ENCODE assay signal across 8 mouse cellular contexts in genomic region chr4:126095622-126096430, GRCm38 (mm10). TPM values are rescaled to one million over a fixed set of nuclear protein-coding genes. Genes with fewer than 3 reads are reported as not detected.
DNase-seq lines count a peak whose midpoint lies in the region; ATAC-seq and TF ChIP-seq lines count a peak whose summit lies in the region.
"Not testable (repeated sequence)": the region's sequence is repeated elsewhere in the genome, so short reads cannot be mapped to it uniquely, and the experiment has no call there.

No protein-coding gene starts in this region.

- H3K27me3 ChIP-seq in E14TG2a.4 (ENCODE audit: insufficient read depth, low read length); embryonic facial prominence, embryonic 15.5 days; heart, embryonic 10.5 days (ENCODE audit: insufficient read depth, poor library complexity, severe bottlenecking); hindbrain, embryonic 13.5 days; kidney, postnatal 0 days (ENCODE audit: insufficient read depth, low read length); liver, embryonic 15.5 days; midbrain, embryonic 13.5 days; stomach, embryonic 16.5 days (ENCODE audit: control insufficient read depth, insufficient read depth, low read length): not testable (repeated sequence)

- H3K4me3 ChIP-seq in E14TG2a.4 (replicated peaks; ENCODE audit: low read length); hindbrain, embryonic 13.5 days; kidney, postnatal 0 days (replicated peaks; ENCODE audit: low read depth, low read length); midbrain, embryonic 13.5 days (replicated peaks): not testable (repeated sequence)
- peak overlapping the region; percentile 62 for H3K4me3 ChIP-seq in embryonic facial prominence, embryonic 15.5 days (replicated peaks)
- H3K4me3 ChIP-seq in heart, embryonic 10.5 days, result peak overlapping the region; percentile 74
- peak overlapping the region; percentile 79 for H3K4me3 ChIP-seq in liver, embryonic 15.5 days (replicated peaks)
- H3K4me3 ChIP-seq in stomach, embryonic 16.5 days (replicated peaks; ENCODE audit: low read length), result peak overlapping the region; percentile 69

- H3K4me2 ChIP-seq in embryonic facial prominence, embryonic 15.5 days (replicated peaks), result peak overlapping the region; percentile 62; the same call in 1 of the 2 replicates
- peak overlapping the region; percentile 62 for H3K4me2 ChIP-seq in hindbrain, embryonic 13.5 days
- H3K4me2 ChIP-seq in kidney, postnatal 0 days (ENCODE audit: low read length), result peak overlapping the region; percentile 72
- peak overlapping the region; percentile 90 for H3K4me2 ChIP-seq in liver, embryonic 15.5 days
- H3K4me2 ChIP-seq in midbrain, embryonic 13.5 days (replicated peaks), result peak overlapping the region; percentile 57; the same call in 1 of the 2 replicates
- not testable (repeated sequence) for H3K4me2 ChIP-seq in stomach, embryonic 16.5 days (ENCODE audit: low read depth, low read length)

- not testable (repeated sequence) for H3K27ac ChIP-seq in embryonic facial prominence, embryonic 15.5 days (replicated peaks); heart, embryonic 10.5 days; kidney, postnatal 0 days; liver, embryonic 15.5 days (replicated peaks); stomach, embryonic 16.5 days (ENCODE audit: low read length)
- peak overlapping the region; percentile 88 for H3K27ac ChIP-seq in hindbrain, embryonic 13.5 days
- peak overlapping the region; percentile 78; the same call in 1 of the 2 replicates for H3K27ac ChIP-seq in midbrain, embryonic 13.5 days

- TF ChIP-seq CTCF in E14TG2a.4 (conservative IDR thresholded peaks at IDR 0.05; ENCODE audit: low read length), result 0 out of 2 replicates have a peak, but pooled peaks have one; percentile 2
- TF ChIP-seq CTCF in kidney, postnatal 0 days (IDR thresholded peaks at IDR 0.05; ENCODE audit: low read depth), result peak; percentile 35; the same call in 1 of the 2 replicates

- not testable (repeated sequence) for DNase-seq in heart, embryonic 10.5 days (ENCODE audit: low spot score); kidney, postnatal 0 days (ENCODE audit: low spot score)

- not testable (repeated sequence) for ATAC-seq in embryonic facial prominence, embryonic 15.5 days (ENCODE audit: insufficient number of reproducible peaks, low FRiP score, low TSS enrichment, low read depth); kidney, postnatal 0 days (replicated peaks; ENCODE audit: low FRiP score, low read depth); liver, embryonic 15.5 days (ENCODE audit: insufficient read depth); stomach, embryonic 16.5 days (ENCODE audit: insufficient read depth, low FRiP score)
- ATAC-seq in hindbrain, embryonic 13.5 days (ENCODE audit: low FRiP score), result 0 out of 2 replicates have a peak, but pooled peaks have one; percentile 9
- ATAC-seq in midbrain, embryonic 13.5 days, result peak; percentile 22; the same call in 1 of the 2 replicates

- 51% methylated on average over 14 of the region's 14 CpGs for WGBS in embryonic facial prominence, embryonic 15.5 days
- 52% methylated on average over 14 of the region's 14 CpGs for WGBS in heart, embryonic 10.5 days
- 61% methylated on average over 14 of the region's 14 CpGs for WGBS in hindbrain, embryonic 13.5 days
- 56% methylated on average over 14 of the region's 14 CpGs for WGBS in kidney, postnatal 0 days
- 51% methylated on average over 14 of the region's 14 CpGs for WGBS in liver, embryonic 15.5 days (ENCODE audit: insufficient replicate concordance)
- 58% methylated on average over 14 of the region's 14 CpGs for WGBS in midbrain, embryonic 13.5 days
- 57% methylated on average over 14 of the region's 14 CpGs for WGBS in stomach, embryonic 16.5 days

- H3K9ac ChIP-seq in embryonic facial prominence, embryonic 15.5 days; hindbrain, embryonic 13.5 days; kidney, postnatal 0 days (ENCODE audit: low read depth, low read length); midbrain, embryonic 13.5 days (replicated peaks); stomach, embryonic 16.5 days (ENCODE audit: low read length): not testable (repeated sequence)
- 0 out of 2 replicates have a peak overlapping the region, but pooled peaks have one; percentile 69 for H3K9ac ChIP-seq in liver, embryonic 15.5 days

- H3K36me3 ChIP-seq in E14TG2a.4 (ENCODE audit: insufficient read depth, low read length), result peaks cover 34% of the 10 kb centered on the region
- 0 out of 2 replicates have a peak, but pooled peaks cover 12% of the 10 kb centered on the region for H3K36me3 ChIP-seq in embryonic facial prominence, embryonic 15.5 days
- peaks cover 19% of the 10 kb centered on the region for H3K36me3 ChIP-seq in heart, embryonic 10.5 days
- not testable (repeated sequence) for H3K36me3 ChIP-seq in hindbrain, embryonic 13.5 days; kidney, postnatal 0 days (ENCODE audit: insufficient read depth, low read length); midbrain, embryonic 13.5 days; stomach, embryonic 16.5 days (ENCODE audit: control insufficient read depth, insufficient read depth, low read length)
- peaks cover 11% of the 10 kb centered on the region for H3K36me3 ChIP-seq in liver, embryonic 15.5 days (replicated peaks)

- H3K4me1 ChIP-seq in E14TG2a.4 (replicated peaks; ENCODE audit: low read depth, low read length), result peaks cover 40% of the 10 kb centered on the region
- peaks cover 25% of the 10 kb centered on the region for H3K4me1 ChIP-seq in embryonic facial prominence, embryonic 15.5 days
- H3K4me1 ChIP-seq in heart, embryonic 10.5 days, result peaks cover 30% of the 10 kb centered on the region
- H3K4me1 ChIP-seq in hindbrain, embryonic 13.5 days (replicated peaks), result peaks cover 23% of the 10 kb centered on the region
- H3K4me1 ChIP-seq in kidney, postnatal 0 days (replicated peaks; ENCODE audit: insufficient read depth, low read length), result not testable (repeated sequence)
- peaks cover 42% of the 10 kb centered on the region for H3K4me1 ChIP-seq in liver, embryonic 15.5 days (replicated peaks)
- peaks cover 20% of the 10 kb centered on the region; the same call in 1 of the 2 replicates for H3K4me1 ChIP-seq in midbrain, embryonic 13.5 days (replicated peaks)
- H3K4me1 ChIP-seq in stomach, embryonic 16.5 days (ENCODE audit: control insufficient read depth, insufficient read depth, low read length), result peaks cover 13% of the 10 kb centered on the region

- H3K9me3 ChIP-seq in E14TG2a.4 (ENCODE audit: low read length); embryonic facial prominence, embryonic 15.5 days (replicated peaks); heart, embryonic 10.5 days; hindbrain, embryonic 13.5 days; kidney, postnatal 0 days (replicated peaks; ENCODE audit: low read length); liver, embryonic 15.5 days (replicated peaks); midbrain, embryonic 13.5 days; stomach, embryonic 16.5 days (replicated peaks; ENCODE audit: control insufficient read depth, low read length): not testable (repeated sequence)

RNA-seq across cellular contexts. Expression of gene Lsm10, which starts 0.6 kb away (rescaled TPM):
- polyA plus RNA-seq in embryonic facial prominence, embryonic 15.5 days (2015; fragmentation: Nextera tagmentation; extraction: Ambion mirVana), result 55.4 and 60.6 TPM in 2 replicates
- polyA plus RNA-seq in heart, embryonic 10.5 days (2016; fragmentation: Nextera tagmentation; extraction: Ambion mirVana), result 47.5 and 47.7 TPM in 2 replicates
- polyA plus RNA-seq in hindbrain, embryonic 13.5 days (2015; fragmentation: Nextera tagmentation; extraction: Ambion mirVana), result 47.5 and 47.9 TPM in 2 replicates
- polyA plus RNA-seq in kidney, postnatal 0 days (2015; fragmentation: Nextera tagmentation; extraction: Ambion mirVana), result 58.5 and 59.0 TPM in 2 replicates
- polyA plus RNA-seq in liver, embryonic 15.5 days (2015; fragmentation: Nextera tagmentation; extraction: Ambion mirVana), result 25.5 and 26.7 TPM in 2 replicates
- 45.9 and 52.1 TPM in 2 replicates for polyA plus RNA-seq in midbrain, embryonic 13.5 days (2015; fragmentation: Nextera tagmentation; extraction: Ambion mirVana)
- polyA plus RNA-seq in stomach, embryonic 16.5 days (2015; fragmentation: Nextera tagmentation; extraction: Ambion mirVana), result 49.4 and 52.4 TPM in 2 replicates

RNA-seq across cellular contexts. Expression of gene Stk40, which starts 7.9 kb away (rescaled TPM):
- polyA plus RNA-seq in embryonic facial prominence, embryonic 15.5 days (2015; fragmentation: Nextera tagmentation; extraction: Ambion mirVana), result 37.4 and 38.7 TPM in 2 replicates
- 37.7 and 39.0 TPM in 2 replicates for polyA plus RNA-seq in heart, embryonic 10.5 days (2016; fragmentation: Nextera tagmentation; extraction: Ambion mirVana)
- 35.1 and 35.5 TPM in 2 replicates for polyA plus RNA-seq in hindbrain, embryonic 13.5 days (2015; fragmentation: Nextera tagmentation; extraction: Ambion mirVana)
- 27.1 and 28.7 TPM in 2 replicates for polyA plus RNA-seq in kidney, postnatal 0 days (2015; fragmentation: Nextera tagmentation; extraction: Ambion mirVana)
- 13.1 and 15.5 TPM in 2 replicates for polyA plus RNA-seq in liver, embryonic 15.5 days (2015; fragmentation: Nextera tagmentation; extraction: Ambion mirVana)
- 35.7 and 37.0 TPM in 2 replicates for polyA plus RNA-seq in midbrain, embryonic 13.5 days (2015; fragmentation: Nextera tagmentation; extraction: Ambion mirVana)
- 28.4 and 29.6 TPM in 2 replicates for polyA plus RNA-seq in stomach, embryonic 16.5 days (2015; fragmentation: Nextera tagmentation; extraction: Ambion mirVana)

RNA-seq across cellular contexts. Expression of gene Oscp1, which starts 37.5 kb away (rescaled TPM):
- 23.3 and 32.0 TPM in 2 replicates for polyA plus RNA-seq in embryonic facial prominence, embryonic 15.5 days (2015; fragmentation: Nextera tagmentation; extraction: Ambion mirVana)
- 8.2 and 9.1 TPM in 2 replicates for polyA plus RNA-seq in heart, embryonic 10.5 days (2016; fragmentation: Nextera tagmentation; extraction: Ambion mirVana)
- polyA plus RNA-seq in hindbrain, embryonic 13.5 days (2015; fragmentation: Nextera tagmentation; extraction: Ambion mirVana), result 33.1 and 35.1 TPM in 2 replicates
- polyA plus RNA-seq in kidney, postnatal 0 days (2015; fragmentation: Nextera tagmentation; extraction: Ambion mirVana), result 13.6 and 16.2 TPM in 2 replicates
- 1.6 and 1.9 TPM in 2 replicates for polyA plus RNA-seq in liver, embryonic 15.5 days (2015; fragmentation: Nextera tagmentation; extraction: Ambion mirVana)
- polyA plus RNA-seq in midbrain, embryonic 13.5 days (2015; fragmentation: Nextera tagmentation; extraction: Ambion mirVana), result 35.5 and 36.2 TPM in 2 replicates
- polyA plus RNA-seq in stomach, embryonic 16.5 days (2015; fragmentation: Nextera tagmentation; extraction: Ambion mirVana), result 10.1 and 12.5 TPM in 2 replicates

RNA-seq across cellular contexts. Expression of gene Mrps15, which starts 49.1 kb away (rescaled TPM):
- polyA plus RNA-seq in embryonic facial prominence, embryonic 15.5 days (2015; fragmentation: Nextera tagmentation; extraction: Ambion mirVana), result 128 and 137 TPM in 2 replicates
- polyA plus RNA-seq in heart, embryonic 10.5 days (2016; fragmentation: Nextera tagmentation; extraction: Ambion mirVana), result 142 and 157 TPM in 2 replicates
- polyA plus RNA-seq in hindbrain, embryonic 13.5 days (2015; fragmentation: Nextera tagmentation; extraction: Ambion mirVana), result 131 and 136 TPM in 2 replicates
- polyA plus RNA-seq in kidney, postnatal 0 days (2015; fragmentation: Nextera tagmentation; extraction: Ambion mirVana), result 131 and 134 TPM in 2 replicates
- polyA plus RNA-seq in liver, embryonic 15.5 days (2015; fragmentation: Nextera tagmentation; extraction: Ambion mirVana), result 68.1 and 74.3 TPM in 2 replicates
- polyA plus RNA-seq in midbrain, embryonic 13.5 days (2015; fragmentation: Nextera tagmentation; extraction: Ambion mirVana), result 122 and 130 TPM in 2 replicates
- 114 and 131 TPM in 2 replicates for polyA plus RNA-seq in stomach, embryonic 16.5 days (2015; fragmentation: Nextera tagmentation; extraction: Ambion mirVana)

RNA-seq across cellular contexts. Expression of gene Eva1b, which starts 51.7 kb away (rescaled TPM):
- 84.3 and 94.6 TPM in 2 replicates for polyA plus RNA-seq in embryonic facial prominence, embryonic 15.5 days (2015; fragmentation: Nextera tagmentation; extraction: Ambion mirVana)
- 26.3 and 39.5 TPM in 2 replicates for polyA plus RNA-seq in heart, embryonic 10.5 days (2016; fragmentation: Nextera tagmentation; extraction: Ambion mirVana)
- polyA plus RNA-seq in hindbrain, embryonic 13.5 days (2015; fragmentation: Nextera tagmentation; extraction: Ambion mirVana), result 15.0 and 15.5 TPM in 2 replicates
- 130 and 149 TPM in 2 replicates for polyA plus RNA-seq in kidney, postnatal 0 days (2015; fragmentation: Nextera tagmentation; extraction: Ambion mirVana)
- 12.5 and 14.0 TPM in 2 replicates for polyA plus RNA-seq in liver, embryonic 15.5 days (2015; fragmentation: Nextera tagmentation; extraction: Ambion mirVana)
- 10.3 and 12.9 TPM in 2 replicates for polyA plus RNA-seq in midbrain, embryonic 13.5 days (2015; fragmentation: Nextera tagmentation; extraction: Ambion mirVana)
- 46.4 and 49.7 TPM in 2 replicates for polyA plus RNA-seq in stomach, embryonic 16.5 days (2015; fragmentation: Nextera tagmentation; extraction: Ambion mirVana)
